Comparison of ENCODE assay signal across 25 mouse cellular contexts in genomic region chr5:96226490-96226889, GRCm38 (mm10).
"Had no signal": no experiment of that assay in that cellular context is flagged by ENCODE, and none has a peak within 500 bp of the region (broad histone marks: within the 10 kb centered on the region; RNA-seq: fewer than 3 reads in every experiment).

No protein-coding gene starts in this region.

- H3K4me1 ChIP-seq: limb, embryonic 10.5 days; limb, embryonic 13.5 days; midbrain, embryonic 10.5 days had no signal

- DNase-seq: kidney, adult 18-20 months; kidney, adult 9 months; kidney, postnatal 14 days; kidney, postnatal 4 days; liver; lung, adult 18-20 months; lung, postnatal 10 days; lung, postnatal 36 days; retina, postnatal 1 day; right cerebral cortex, postnatal 25 days; spleen, adult 18-20 months; thymus, adult 18-20 months; thymus, postnatal 36 days had no signal

- H3K27me3 ChIP-seq: limb, embryonic 13.5 days; liver, embryonic 12.5 days; liver, embryonic 15.5 days; lung, embryonic 15.5 days; megakaryocyte, embryonic 14.5 days; midbrain, embryonic 13.5 days; neural tube, embryonic 13.5 days; stomach, embryonic 15.5 days had no signal

- H3K9ac ChIP-seq: limb, embryonic 13.5 days; liver, embryonic 12.5 days; liver, embryonic 15.5 days; lung, embryonic 15.5 days; midbrain, embryonic 13.5 days; neural tube, embryonic 13.5 days; stomach, embryonic 15.5 days had no signal

- H3K9me3 ChIP-seq: limb, embryonic 10.5 days; limb, embryonic 13.5 days; liver, embryonic 12.5 days; liver, embryonic 15.5 days; lung, embryonic 15.5 days; megakaryocyte, embryonic 14.5 days; midbrain, embryonic 10.5 days; midbrain, embryonic 13.5 days; neural tube, embryonic 13.5 days; stomach, embryonic 15.5 days had no signal

- H3K27ac ChIP-seq: limb, embryonic 10.5 days; limb, embryonic 13.5 days; liver, embryonic 12.5 days; liver, embryonic 15.5 days; lung, embryonic 15.5 days; midbrain, embryonic 10.5 days; midbrain, embryonic 13.5 days; neural tube, embryonic 13.5 days; stomach, embryonic 15.5 days had no signal

- H3K4me2 ChIP-seq: limb, embryonic 13.5 days; liver, embryonic 12.5 days; liver, embryonic 15.5 days; lung, embryonic 15.5 days; midbrain, embryonic 13.5 days; neural tube, embryonic 13.5 days; stomach, embryonic 15.5 days had no signal

- H3K4me3 ChIP-seq: limb, embryonic 10.5 days; limb, embryonic 13.5 days; liver, embryonic 12.5 days; liver, embryonic 15.5 days; lung, embryonic 15.5 days; megakaryocyte, embryonic 14.5 days; midbrain, embryonic 10.5 days; midbrain, embryonic 13.5 days; myocyte; neural tube, embryonic 13.5 days; stomach, embryonic 15.5 days had no signal

- ATAC-seq: liver, embryonic 12.5 days; midbrain, embryonic 13.5 days; midbrain, embryonic 16.5 days had no signal
